Mouse (Mus musculus): ENCODE data around the gene Jmjd4. TPM values are rescaled to one million over a fixed set of nuclear protein-coding genes. Genes with fewer than 3 reads are reported as not detected.

The Jmjd4 gene
- 10.5 TPM for polyA plus RNA-seq (2017; shearing (Covaris generic))

DNA sequence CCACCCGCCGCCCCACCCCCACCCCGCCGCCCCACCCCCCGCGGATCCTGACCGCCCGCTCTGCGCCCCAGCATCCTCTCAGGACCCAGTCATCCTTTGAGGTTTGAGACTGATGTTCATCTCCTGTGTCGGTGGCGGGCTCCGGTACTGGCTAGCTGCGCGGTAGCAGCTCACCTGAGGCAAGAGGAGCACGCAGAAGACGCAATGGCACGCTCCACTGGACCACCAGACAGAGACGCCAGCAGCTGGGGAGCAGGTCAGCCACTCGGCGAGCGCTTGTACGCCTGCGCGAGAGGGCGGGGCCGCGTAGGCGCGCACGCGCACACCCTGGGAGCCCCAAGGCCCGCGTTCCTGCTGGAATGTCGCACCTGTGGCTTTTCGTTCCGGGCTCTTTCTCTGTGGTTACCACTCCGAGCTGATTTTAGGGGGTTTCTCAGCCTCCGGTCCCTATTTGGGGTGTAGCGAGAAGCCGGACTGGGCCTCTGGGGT, at the start of gene Jmjd4:
Gene Jmjd4 (plus strand): TSS at position 305 of the 489 bp plus-strand sequence.

DNA sequence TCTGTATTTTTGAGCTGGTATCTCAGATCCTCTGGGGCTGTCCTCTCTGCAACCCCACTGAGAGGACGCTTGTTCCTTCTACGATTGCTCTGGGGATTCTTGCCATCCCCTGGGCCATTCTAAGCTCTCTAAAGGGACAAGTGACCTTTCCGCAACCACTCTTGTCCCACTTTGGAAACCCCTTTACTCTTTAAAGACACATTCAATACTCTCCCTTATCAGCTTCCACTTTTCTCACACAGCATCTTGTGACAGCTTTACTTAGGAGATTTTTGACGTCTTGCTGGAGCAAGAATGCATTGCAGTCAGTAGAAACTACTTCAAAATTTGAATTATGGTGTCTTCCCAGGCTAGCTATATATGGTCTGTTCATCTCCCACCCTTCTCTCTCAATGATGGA, 1.2 kb downstream of the Jmjd4 start, which contains the start of gene Snap47:
Gene Snap47 (minus strand): TSS at position 101 of the 400 bp plus-strand sequence.

DNA sequence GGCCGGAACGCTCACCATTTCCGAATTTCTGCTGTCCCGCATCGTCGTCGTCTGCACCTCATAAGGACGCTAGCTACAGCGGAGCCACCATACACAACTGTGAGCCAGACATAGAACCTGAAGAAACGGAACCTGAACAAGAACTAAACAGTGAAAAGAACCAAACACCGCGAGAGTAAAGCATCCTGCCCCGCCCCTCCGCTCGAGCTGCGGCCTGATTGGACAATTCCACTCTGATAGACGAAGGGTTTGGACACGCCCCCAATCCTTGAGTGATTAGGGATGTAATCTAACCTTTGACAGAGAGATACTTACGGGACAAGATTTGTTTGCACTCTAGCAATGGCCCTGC, 22.5 kb downstream of the Jmjd4 start, which contains the start of gene Zfp867:
Gene Zfp867 (minus strand): TSS at position 149 of the 352 bp plus-strand sequence.

Other genes with a start within 250 kb of the Jmjd4 start
- gene Mrpl55, start 247.6 kb upstream of the Jmjd4 start, polyA plus RNA-seq (2017; shearing (Covaris generic)): 44.2 TPM
- gene 2310033P09Rik, start 241.7 kb upstream of the Jmjd4 start, polyA plus RNA-seq (2017; shearing (Covaris generic)): 40.1 TPM
- gene Arf1, start 221.8 kb upstream of the Jmjd4 start, polyA plus RNA-seq (2017; shearing (Covaris generic)): 474 TPM
- gene Wnt3a, start 159.3 kb upstream of the Jmjd4 start, polyA plus RNA-seq (2017; shearing (Covaris generic)): not detected
- gene Wnt9a, start 143.1 kb upstream of the Jmjd4 start, polyA plus RNA-seq (2017; shearing (Covaris generic)): not detected
- gene Prss38, start 74.4 kb upstream of the Jmjd4 start, polyA plus RNA-seq (2017; shearing (Covaris generic)): not detected
- 58.7 TPM for gene Snap47, start 1.1 kb downstream of the Jmjd4 start, polyA plus RNA-seq (2017; shearing (Covaris generic))
- gene Zfp867, start 22.4 kb downstream of the Jmjd4 start, polyA plus RNA-seq (2017; shearing (Covaris generic)): 4.1 TPM
- 25.6 TPM for gene Zkscan17, start 76.7 kb downstream of the Jmjd4 start, polyA plus RNA-seq (2017; shearing (Covaris generic))
- gene Nlrp3, start 91.5 kb downstream of the Jmjd4 start, polyA plus RNA-seq (2017; shearing (Covaris generic)): 0.06 TPM
- gene Olfr222, start 126.2 kb downstream of the Jmjd4 start, polyA plus RNA-seq (2017; shearing (Covaris generic)): not detected
- not detected for gene Olfr223, start 143.2 kb downstream of the Jmjd4 start, polyA plus RNA-seq (2017; shearing (Covaris generic))
- gene Mprip, start 211.3 kb downstream of the Jmjd4 start, polyA plus RNA-seq (2017; shearing (Covaris generic)): 81.2 TPM